Mouse (Mus musculus) pancreas, adult 10 weeks (tissue): ENCODE data around the gene Ceacam1. TPM values are rescaled to one million over a fixed set of nuclear protein-coding genes. Genes with fewer than 3 reads are reported as not detected.

Source experiments
- polyA plus RNA-seq: library from polyadenylated mRNA; stranded (reverse); fragments of 350-450 nt; fragmentation: Illumina TruSeq; extraction: RNeasy Lipid Tissue Mini Kit (QIAGEN cat#74804); gene quantifications from one replicate; pipeline ENCODE4 v1.2.3, GENCODE M21; 2015; ENCODE audit warnings: low read depth, low replicate concordance; ENCODE audit not compliant: insufficient read depth

The Ceacam1 gene
- 10.8 TPM for polyA plus RNA-seq

DNA sequence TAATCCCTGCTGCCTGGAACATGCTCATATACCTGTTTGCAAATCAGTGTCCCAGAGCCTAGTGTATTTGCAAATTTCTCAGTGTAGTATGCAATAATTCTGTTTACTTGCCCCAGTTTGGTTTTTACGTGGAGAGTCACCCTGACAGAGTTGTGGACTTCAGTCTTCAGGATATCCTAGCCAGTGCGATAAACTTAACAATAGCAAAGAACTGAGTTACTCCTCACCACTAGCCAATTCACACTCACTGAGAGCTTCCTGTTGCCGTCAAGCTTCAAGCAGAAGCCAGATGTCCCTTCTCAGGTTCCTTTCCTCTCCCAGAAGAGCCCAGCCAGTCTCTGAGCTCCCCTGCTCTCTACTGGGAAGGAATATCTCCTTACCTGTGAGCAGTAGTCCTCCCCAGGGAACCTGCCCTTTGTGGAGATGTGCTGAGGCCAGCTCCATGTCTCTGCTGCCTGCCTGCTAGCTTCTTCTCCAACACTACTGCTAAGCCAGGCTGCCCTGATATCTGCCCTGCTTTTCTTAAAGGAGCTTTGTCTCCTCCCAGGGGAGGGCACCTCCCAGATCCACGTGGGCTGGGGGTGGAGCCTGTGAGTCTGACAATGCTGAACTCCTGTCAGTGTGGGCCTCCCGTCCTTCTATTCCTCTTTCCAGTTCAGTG, at the start of gene Ceacam1:
Gene Ceacam1, minus strand, starts transcription at position 513 of the 661 bp plus-strand sequence.

DNA sequence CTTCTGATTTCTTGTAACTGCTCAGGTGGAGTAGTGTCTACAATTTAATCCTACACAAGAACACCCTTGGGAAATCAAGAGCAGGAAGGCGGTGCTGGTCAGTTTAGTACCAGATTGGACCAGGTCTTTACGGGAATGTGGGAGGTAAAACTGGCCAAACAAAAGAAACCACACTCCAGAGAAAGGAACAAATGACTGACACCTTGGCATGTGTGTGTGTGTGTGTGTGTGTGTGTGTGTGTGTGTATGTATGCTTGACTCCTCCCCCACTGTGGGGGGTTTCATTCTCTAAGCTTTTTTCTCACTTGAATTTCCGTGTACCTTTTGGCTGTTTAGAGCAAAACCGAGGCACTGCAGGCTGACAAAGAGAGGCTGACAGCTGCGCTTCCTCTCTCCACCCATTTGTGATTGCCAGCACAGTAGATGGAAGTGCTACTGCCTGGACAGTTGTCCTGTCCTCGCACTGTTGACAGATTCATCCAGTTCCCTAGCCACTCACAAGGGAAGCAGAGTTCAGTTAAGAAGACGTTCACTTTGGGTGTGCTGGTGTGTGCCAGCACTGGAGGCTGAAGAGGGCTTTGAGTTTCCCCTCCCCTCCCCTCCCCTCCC, 64.5 kb downstream of the Ceacam1 start, which contains the start of gene Cxcl17:
Gene Cxcl17, minus strand, starts transcription at position 54 of the 609 bp plus-strand sequence.

Other genes with a start within 250 kb of the Ceacam1 start
- gene Gsk3a, start 239.8 kb downstream of the Ceacam1 start, polyA plus RNA-seq: 17.3 TPM
- 6.1 TPM for gene Erf, start 226.8 kb downstream of the Ceacam1 start, polyA plus RNA-seq
- gene Cic, start 209.9 kb downstream of the Ceacam1 start, polyA plus RNA-seq: 36.6 TPM
- gene Pafah1b3, start 179.6 kb downstream of the Ceacam1 start, polyA plus RNA-seq: 6.7 TPM
- gene Prr19, start 176.2 kb downstream of the Ceacam1 start, polyA plus RNA-seq: not detected
- gene Tmem145, start 171.5 kb downstream of the Ceacam1 start, polyA plus RNA-seq: 0.72 TPM
- 9.3 TPM for gene Megf8, start 160.4 kb downstream of the Ceacam1 start, polyA plus RNA-seq
- gene Cnfn, start 107.9 kb downstream of the Ceacam1 start, polyA plus RNA-seq: not detected
- gene Lipe, start 78.9 kb downstream of the Ceacam1 start, polyA plus RNA-seq: 22.6 TPM
- gene Cxcl17, start 64.7 kb downstream of the Ceacam1 start, polyA plus RNA-seq: not detected
- not detected for gene Ceacam2, start 62.3 kb upstream of the Ceacam1 start, polyA plus RNA-seq
- gene Erich4, start 138.3 kb upstream of the Ceacam1 start, polyA plus RNA-seq: not detected
- 14.6 TPM for gene Dmac2, start 141.8 kb upstream of the Ceacam1 start, polyA plus RNA-seq
- gene B3gnt8, start 149.1 kb upstream of the Ceacam1 start, polyA plus RNA-seq: 1.2 TPM
- gene Bckdha, start 181.4 kb upstream of the Ceacam1 start, polyA plus RNA-seq: 34.9 TPM
- 14.8 TPM for gene Exosc5, start 181.6 kb upstream of the Ceacam1 start, polyA plus RNA-seq
- not detected for gene Tmem91, start 197.6 kb upstream of the Ceacam1 start, polyA plus RNA-seq
- gene B9d2, start 203.2 kb upstream of the Ceacam1 start, polyA plus RNA-seq: 5.2 TPM
- 9.3 TPM for gene Tgfb1, start 209.4 kb upstream of the Ceacam1 start, polyA plus RNA-seq
- 13.9 TPM for gene Ccdc97, start 241.5 kb upstream of the Ceacam1 start, polyA plus RNA-seq